Mouse (Mus musculus) intestine, embryonic 14.5 days (tissue): ENCODE measurements around the gene Prkar2b. TPM values are rescaled to one million over a fixed set of nuclear protein-coding genes. Genes with fewer than 3 reads are reported as not detected.

Experiments used
- ATAC-seq: fragments of 200-750 bp; cut with Nextera tagmentation; replicated peaks from 2 replicates; pipeline ENCODE4 v1.8.0; 2017; ENCODE audit warnings: low read depth, moderate number of reproducible peaks, moderate TSS enrichment, moderate library complexity; ENCODE audit not compliant: low FRiP score, low TSS enrichment
- DNase-seq: peaks from one replicate; pipeline ENCODE4 v3.0.0-alpha.2; 2018; ENCODE audit warnings: low spot score
- H3K27ac ChIP-seq: fragments of 300-500 bp; sonication (generic); 2 replicates; pipeline ENCODE4 v1.5.1; 2014; ENCODE audit warnings: low read depth, mild to moderate bottlenecking, control low read depth
- H3K27me3 ChIP-seq: fragments of 300-500 bp; sonication (generic); replicated peaks from 2 replicates; pipeline ENCODE4 v1.6.1; 2014; ENCODE audit warnings: low read length, control low read depth; ENCODE audit not compliant: control insufficient read depth, insufficient read depth
- H3K36me3 ChIP-seq: fragments of 300-500 bp; sonication (generic); 2 replicates; pipeline ENCODE4 v1.6.1; 2014; ENCODE audit warnings: low read length, control low read depth; ENCODE audit not compliant: control insufficient read depth, insufficient read depth
- H3K4me1 ChIP-seq: fragments of 300-500 bp; sonication (generic); replicated peaks from 2 replicates; pipeline ENCODE4 v1.6.1; 2014; ENCODE audit warnings: low read length, control low read depth, mixed read lengths; ENCODE audit not compliant: control insufficient read depth, insufficient read depth
- H3K4me2 ChIP-seq: fragments of 300-500 bp; sonication (generic); 2 replicates; pipeline ENCODE4 v1.6.1; 2014; ENCODE audit warnings: low read length
- H3K4me3 ChIP-seq: fragments of 300-500 bp; sonication (generic); 2 replicates; pipeline ENCODE4 v1.5.1; 2014; ENCODE audit warnings: low read depth, low read length, control low read depth, mixed read lengths
- H3K9ac ChIP-seq: fragments of 300-500 bp; sonication (generic); 2 replicates; pipeline ENCODE4 v1.6.1; 2014; ENCODE audit warnings: mild to moderate bottlenecking, low read length
- H3K9me3 ChIP-seq: fragments of 300-500 bp; sonication (generic); 2 replicates; pipeline ENCODE4 v1.6.1; 2016; ENCODE audit warnings: low read length, control low read depth; ENCODE audit not compliant: control insufficient read depth
- WGBS: fragments of 180-500 bp; shearing (Covaris S2); extraction: QIAGEN DNeasy Blood & Tissue Kit; methylation state at CpG from one replicate; pipeline ENCODE4 v1.1.7; 2014; 5-methylcytosine and 5-hydroxymethylcytosine counted together
- polyA plus RNA-seq: library from polyadenylated mRNA; unstranded; fragments of >200 nt; fragmentation: Nextera tagmentation; extraction: Ambion mirVana; gene quantifications from 2 replicates; pipeline ENCODE4 v1.2.1, GENCODE M21; 2014

Gene Prkar2b
- polyA plus RNA-seq, 1 experiment from 2014 or later, result 23.8 TPM

DNA sequence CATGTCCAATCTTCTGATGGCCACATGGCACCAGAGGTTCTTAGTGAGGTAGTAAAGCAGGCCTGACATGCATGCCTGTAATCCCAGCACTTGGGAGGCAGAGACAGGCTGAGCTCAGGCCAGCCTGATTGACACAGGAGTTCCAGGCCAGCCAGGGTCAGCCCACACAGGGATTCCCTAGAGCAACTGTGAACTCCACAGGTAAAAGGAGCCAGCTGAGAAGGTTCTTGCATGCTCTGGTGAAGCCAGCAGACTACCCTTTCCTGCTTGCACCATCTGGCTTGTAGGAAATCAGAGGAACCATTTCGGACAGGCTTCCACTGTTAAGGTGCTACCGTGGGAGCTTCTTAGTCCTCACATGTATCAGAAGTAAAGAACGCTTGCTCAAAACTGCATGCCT, 5.3 kb downstream of the Prkar2b start:
- no peak overlapping the region for H3K4me3 ChIP-seq
- 96% methylated on average over 3 of the region's 3 CpGs for WGBS

DNA sequence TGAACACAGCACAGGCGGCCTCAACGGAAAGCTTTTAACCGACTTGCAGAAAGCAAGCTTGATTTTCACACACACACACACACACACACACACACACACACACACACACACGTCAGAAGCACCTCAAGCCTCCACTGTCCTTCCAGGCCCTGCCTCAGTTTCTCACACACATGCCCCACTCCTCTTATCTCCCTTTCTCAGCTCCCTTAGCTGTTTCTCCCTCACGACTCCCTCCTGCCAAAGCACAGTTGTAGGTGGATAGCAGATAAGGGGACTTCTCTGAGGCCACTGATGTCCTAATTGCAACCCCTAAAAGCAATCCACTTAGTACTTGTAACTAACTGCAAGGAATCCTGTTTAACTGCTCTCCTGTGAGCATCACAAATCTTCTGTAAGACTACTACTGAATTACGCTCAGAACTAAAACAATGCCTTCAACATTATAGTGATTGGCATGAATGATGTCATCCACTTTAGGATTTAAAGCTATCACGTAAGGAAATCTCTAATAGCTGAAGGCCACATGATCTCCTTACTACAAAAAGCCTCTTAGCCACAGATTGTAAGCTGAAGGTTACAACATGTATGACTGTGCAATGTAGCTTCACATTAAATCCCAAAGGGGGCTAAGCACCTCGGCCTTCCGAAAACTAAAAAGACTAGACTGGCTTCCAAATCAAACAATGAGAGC, 6.5 kb downstream of the Prkar2b start:
- WGBS, result 51% methylated on average over 9 of the region's 9 CpGs
- no peak for DNase-seq

More for the DNA sequence above, 5.3 kb downstream of the Prkar2b start:
- peaks cover 7% of the 10 kb centered on the region for H3K4me1 ChIP-seq
- H3K9me3 ChIP-seq, result no peaks in the 10 kb centered on the region
- no peak for DNase-seq
- H3K27me3 ChIP-seq, result no peaks in the 10 kb centered on the region
- H3K36me3 ChIP-seq, result no peaks in the 10 kb centered on the region
- no peak overlapping the region for H3K9ac ChIP-seq
- H3K27ac ChIP-seq, result no peak overlapping the region
- H3K4me2 ChIP-seq, result no peak overlapping the region
- no peak for ATAC-seq

DNA sequence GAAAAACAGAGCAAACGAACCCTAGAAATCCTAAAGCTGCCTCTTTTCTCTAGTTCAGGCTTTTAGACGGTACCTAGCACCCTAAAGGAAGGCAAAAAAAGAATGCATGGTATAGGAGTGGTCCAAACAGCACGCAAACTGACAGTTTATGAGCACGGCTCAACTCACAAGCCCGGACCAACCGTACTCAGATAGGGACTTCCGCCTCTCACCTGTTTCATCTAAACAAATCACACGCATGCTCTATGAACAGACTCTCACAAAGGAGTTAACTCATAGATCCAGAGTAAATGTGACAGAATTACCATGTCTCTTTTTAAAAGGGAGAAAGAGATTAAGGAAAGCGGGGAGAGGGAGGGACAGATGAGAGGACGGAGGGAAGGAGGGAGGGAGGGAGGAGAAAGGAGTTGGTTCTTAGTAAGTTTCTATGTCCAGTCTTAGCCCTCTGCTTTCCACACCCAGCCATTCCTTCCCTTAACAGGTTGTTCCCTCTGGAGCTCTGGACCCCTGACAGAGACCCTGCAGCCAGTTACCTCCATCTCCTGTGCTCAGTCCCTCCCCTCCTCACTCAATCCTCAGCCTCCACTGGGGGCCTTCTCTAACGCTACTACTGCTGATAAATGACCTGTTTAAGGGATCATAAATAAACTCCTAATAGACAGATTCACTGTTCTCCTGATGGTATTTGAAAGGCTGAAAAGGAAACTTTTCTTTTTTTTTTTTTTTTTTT, 7.3 kb downstream of the Prkar2b start:
- H3K4me3 ChIP-seq, result no peak overlapping the region
- no peak overlapping the region for H3K9ac ChIP-seq
- peak overlapping the region; percentile 14; the same call in 1 of the 2 replicates for H3K4me2 ChIP-seq
- no peaks in the 10 kb centered on the region; the same call in 1 of the 2 replicates for H3K4me1 ChIP-seq
- WGBS, result 56% methylated on average over 11 of the region's 11 CpGs
- no peaks in the 10 kb centered on the region for H3K36me3 ChIP-seq
- H3K27me3 ChIP-seq, result no peaks in the 10 kb centered on the region
- H3K27ac ChIP-seq, result no peak overlapping the region; the same call in 1 of the 2 replicates
- no peaks in the 10 kb centered on the region for H3K9me3 ChIP-seq
- no peak for DNase-seq
- no peak for ATAC-seq

More for the DNA sequence above, 6.5 kb downstream of the Prkar2b start:
- Histone ChIP-seq H3K4me3 (no peak overlapping the region), H3K9ac (no peak overlapping the region), H3K36me3 (no peaks in the 10 kb centered on the region), H3K4me2 (no peak overlapping the region), H3K4me1 (peaks cover 5% of the 10 kb centered on the region), H3K27me3 (no peaks in the 10 kb centered on the region), H3K27ac (no peak overlapping the region), H3K9me3 (no peaks in the 10 kb centered on the region)
- ATAC-seq, result no peak

DNA sequence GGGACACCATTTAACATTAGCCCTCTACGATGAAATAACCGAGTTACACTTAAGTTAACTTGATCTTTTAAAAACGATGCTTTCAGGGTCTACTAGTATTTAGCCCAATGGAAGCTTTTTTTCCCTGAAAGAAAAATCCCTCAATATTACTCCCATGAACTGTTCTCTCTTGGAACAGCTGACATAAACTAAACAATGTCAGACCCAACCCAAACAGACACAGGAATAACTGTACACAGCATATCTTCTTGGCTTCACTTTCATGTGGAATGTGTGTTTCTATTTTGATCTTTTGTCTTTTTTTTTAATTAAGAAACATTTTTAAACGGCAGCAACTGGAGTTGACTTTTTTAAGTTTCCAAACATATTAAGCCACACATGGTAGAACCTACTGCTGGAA, 8.2 kb downstream of the Prkar2b start:
- no peaks in the 10 kb centered on the region; the same call in 1 of the 2 replicates for H3K4me1 ChIP-seq
- no peak overlapping the region for H3K4me2 ChIP-seq
- H3K9ac ChIP-seq, result no peak overlapping the region
- no peak overlapping the region for H3K4me3 ChIP-seq
- 69% methylated on average over 4 of the region's 4 CpGs for WGBS
- no peaks in the 10 kb centered on the region for H3K36me3 ChIP-seq
- no peaks in the 10 kb centered on the region for H3K9me3 ChIP-seq
- DNase-seq (no peak), ATAC-seq (no peak)
- H3K27me3 ChIP-seq, result no peaks in the 10 kb centered on the region
- no peak overlapping the region for H3K27ac ChIP-seq

DNA sequence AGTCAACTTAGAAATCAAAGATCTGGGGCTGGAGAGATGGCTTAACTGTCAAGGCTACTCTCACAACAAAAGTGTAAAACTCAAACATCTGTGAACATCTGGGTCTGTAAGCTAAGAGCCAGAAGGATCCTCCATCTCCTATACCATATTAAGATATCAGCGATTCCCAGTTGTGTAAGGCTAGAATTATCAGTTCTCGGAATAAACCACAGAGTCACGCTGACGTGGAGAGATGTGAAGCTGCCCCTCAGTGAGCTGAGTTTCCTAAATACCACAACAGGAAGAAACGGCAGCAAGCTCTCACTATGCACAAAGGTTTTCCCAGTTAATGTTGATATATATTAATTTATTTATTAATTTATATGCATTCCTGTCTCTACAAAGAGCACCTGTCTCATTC, 10.9 kb downstream of the Prkar2b start:
- Histone ChIP-seq H3K36me3 (no peaks in the 10 kb centered on the region), H3K9me3 (no peaks in the 10 kb centered on the region), H3K27ac (no peak overlapping the region), H3K9ac (no peak overlapping the region), H3K27me3 (no peaks in the 10 kb centered on the region), H3K4me2 (no peak overlapping the region), H3K4me1 (no peaks in the 10 kb centered on the region; the same call in 1 of the 2 replicates), H3K4me3 (no peak overlapping the region)
- ATAC-seq (no peak), DNase-seq (peak; percentile 42)
- 65% methylated on average over 5 of the region's 5 CpGs for WGBS

DNA sequence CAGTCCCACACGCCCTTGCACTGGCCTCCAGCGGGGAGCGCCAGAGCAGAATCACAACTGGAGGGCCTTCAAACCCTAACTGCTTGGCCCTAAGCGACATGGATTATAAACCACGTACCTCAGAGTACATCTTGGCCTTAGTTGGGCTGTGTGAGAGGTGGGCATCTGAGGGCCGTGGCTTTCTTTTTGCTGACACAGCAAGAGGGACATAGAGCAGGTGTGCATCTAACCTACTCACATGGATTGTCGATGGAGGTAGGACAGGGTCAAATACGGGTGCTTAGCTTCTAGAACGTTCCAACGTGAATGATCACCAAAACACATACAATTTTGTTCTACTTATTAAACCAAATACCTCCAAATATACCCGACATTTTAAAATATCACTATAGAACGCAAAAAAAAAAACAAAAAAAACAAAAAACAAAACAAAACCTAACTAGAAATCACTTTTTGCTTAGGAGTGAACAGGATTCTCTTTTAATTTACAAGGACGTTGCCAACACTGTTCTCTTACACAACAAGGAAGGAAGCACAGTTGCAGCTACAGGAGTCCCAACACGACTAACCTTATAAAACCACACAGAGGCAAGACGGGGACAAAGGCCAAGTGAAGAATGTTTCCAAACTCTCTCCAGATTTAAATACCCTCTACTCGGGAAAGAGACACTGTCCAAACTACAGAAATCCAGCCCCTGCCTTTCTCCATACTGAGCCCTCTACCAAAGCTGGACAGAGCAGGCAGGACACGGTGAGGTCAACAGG, 15.3 kb downstream of the Prkar2b start:
- Histone ChIP-seq H3K27ac (no peak overlapping the region), H3K4me1 (no peaks in the 10 kb centered on the region), H3K4me2 (no peak overlapping the region), H3K9me3 (no peaks in the 10 kb centered on the region), H3K9ac (no peak overlapping the region), H3K36me3 (no peaks in the 10 kb centered on the region), H3K4me3 (no peak overlapping the region), H3K27me3 (no peaks in the 10 kb centered on the region)
- peak; percentile 42 for DNase-seq
- ATAC-seq, result no peak
- WGBS, result 86% methylated on average over 17 of the region's 17 CpGs

DNA sequence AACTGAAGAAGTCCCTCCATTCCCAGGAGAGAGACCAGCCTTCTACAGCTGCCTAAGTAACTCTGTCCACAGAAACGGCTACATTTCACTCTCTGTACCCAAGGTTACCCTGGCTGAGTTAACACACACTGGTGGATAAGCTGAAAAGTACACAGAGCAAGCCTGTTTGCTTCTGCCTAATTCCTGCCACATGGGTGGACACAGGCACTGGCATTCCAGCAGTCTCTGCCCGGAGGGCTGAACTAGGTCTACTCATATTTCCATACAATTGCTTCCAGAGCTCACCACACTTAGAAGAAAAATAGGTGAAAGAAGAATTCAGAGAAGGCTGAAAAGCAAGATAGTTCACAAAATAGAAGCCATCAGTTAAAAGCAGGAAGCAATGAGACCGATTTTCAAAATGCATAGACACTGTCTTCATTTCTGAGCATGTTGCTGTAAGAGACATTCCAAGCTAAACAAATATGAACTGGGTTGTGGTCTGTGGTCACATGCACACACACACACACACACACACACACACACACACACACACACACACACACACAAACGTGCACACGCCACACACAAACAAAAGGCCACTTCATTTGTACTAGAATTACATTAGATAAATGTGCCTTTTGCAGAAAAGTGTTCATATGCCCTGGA, 16.5 kb downstream of the Prkar2b start:
- Histone ChIP-seq H3K9me3 (no peaks in the 10 kb centered on the region), H3K4me1 (no peaks in the 10 kb centered on the region), H3K9ac (no peak overlapping the region), H3K27ac (no peak overlapping the region), H3K36me3 (no peaks in the 10 kb centered on the region), H3K4me2 (no peak overlapping the region), H3K27me3 (no peaks in the 10 kb centered on the region), H3K4me3 (no peak overlapping the region)
- WGBS, result 46% methylated on average over 5 of the region's 5 CpGs
- DNase-seq, result peak; percentile 41
- ATAC-seq, result no peak

DNA sequence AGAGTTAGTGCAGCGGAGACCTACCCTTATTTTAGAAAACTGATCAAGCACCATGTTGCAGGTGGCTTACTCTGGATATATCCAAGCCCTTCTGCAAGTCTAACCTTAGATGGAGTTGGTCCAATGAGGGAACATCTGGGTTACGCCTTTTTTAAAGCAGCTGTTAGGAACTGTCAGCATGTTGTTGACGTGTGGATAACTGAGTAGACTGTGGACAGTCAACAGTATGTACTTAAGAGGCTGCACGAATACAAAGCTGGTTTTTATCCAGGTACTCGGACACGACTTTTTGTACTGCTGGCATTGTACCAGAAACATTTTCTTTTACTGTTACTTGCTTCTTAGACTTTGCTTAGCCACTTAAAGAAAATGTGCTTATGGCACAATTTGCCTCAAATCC, 27.6 kb downstream of the Prkar2b start:
- WGBS, result 78% methylated on average over 6 of the region's 6 CpGs

More for the DNA sequence above, 27.6 kb downstream of the Prkar2b start:
- Histone ChIP-seq H3K4me3 (no peak overlapping the region), H3K9me3 (no peaks in the 10 kb centered on the region), H3K9ac (no peak overlapping the region), H3K27ac (no peak overlapping the region), H3K36me3 (no peaks in the 10 kb centered on the region), H3K4me1 (no peaks in the 10 kb centered on the region), H3K27me3 (no peaks in the 10 kb centered on the region), H3K4me2 (no peak overlapping the region)
- DNase-seq (peak; percentile 9), ATAC-seq (no peak)
